Mouse (Mus musculus) right cerebral cortex, postnatal 36 days (tissue): ENCODE results near the gene Zbed5.
"Not testable (repeated sequence)": the region's sequence is repeated elsewhere in the genome, so short reads cannot be mapped to it uniquely, and the experiment has no call there.

Experiments
- DNase-seq, 2 experiments: peaks; one replicate each; pipeline ENCODE4 v3.0.0; 2022; ENCODE audit warnings: low spot score in 2 of 2, mixed read lengths in 1 of 2

Gene Zbed5

DNA sequence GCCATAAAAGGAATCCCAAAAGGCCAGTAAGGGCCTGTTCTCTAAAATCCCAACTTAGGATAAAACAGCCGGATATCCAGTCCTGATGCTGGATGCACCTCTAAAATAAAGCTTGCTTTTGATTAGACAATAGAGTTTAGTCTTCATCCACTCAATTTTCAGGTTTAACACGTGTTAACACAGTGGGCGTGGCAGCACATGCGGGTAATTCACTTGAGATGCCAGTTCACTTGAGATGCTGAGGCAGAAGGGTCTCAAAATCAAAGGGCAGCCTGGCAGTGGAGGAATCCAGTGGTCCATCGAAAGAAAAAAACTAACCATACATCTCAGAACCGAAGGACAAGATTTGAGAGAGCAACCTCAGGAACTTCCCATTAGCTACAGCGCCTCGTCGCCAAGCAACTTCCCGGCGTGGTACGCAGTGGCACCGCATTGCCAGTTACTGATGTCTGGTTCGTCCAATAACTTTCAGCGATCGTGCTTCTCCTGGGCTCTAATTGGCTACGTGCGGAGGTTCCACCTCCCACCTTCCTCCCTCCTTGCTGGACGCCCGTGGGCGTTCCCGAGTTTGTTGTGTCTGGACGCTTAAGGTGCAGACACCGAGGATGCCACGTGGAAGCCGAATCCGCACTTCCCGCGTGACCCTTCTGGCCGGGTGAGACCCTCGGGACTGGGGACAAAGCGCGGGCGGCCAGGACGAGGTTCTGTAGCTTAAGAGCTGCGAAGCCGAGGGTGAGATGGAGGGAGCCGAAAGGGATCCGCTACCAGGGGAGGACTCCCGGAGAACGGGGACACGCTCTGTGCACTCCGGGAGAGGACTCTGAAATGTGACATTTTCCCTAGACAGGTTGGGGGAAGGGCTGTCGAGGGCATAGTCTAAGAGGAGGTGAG is at the start of gene Zbed5:
Gene Zbed5 (plus strand): TSS at position 526 of the 891 bp plus-strand sequence.
- DNase-seq: peak; percentile 86 to 88

GRCm38 (mm10) chr5:129846752-129847557 is 48.6 kb upstream of the Zbed5 start, which contains the start of gene Sumf2:
Sumf2 (plus strand) TSS chr5:129846986.
- peak; percentile 92 to 93 for DNase-seq

GRCm38 (mm10) chr5:129847558-129847820 is 48.0 kb upstream of the Zbed5 start:
- DNase-seq: no peak

- no peak for DNase-seq
Observed at GRCm38 (mm10) chr5:129855163-129855562, 40.4 kb upstream of the Zbed5 start.

DNA sequence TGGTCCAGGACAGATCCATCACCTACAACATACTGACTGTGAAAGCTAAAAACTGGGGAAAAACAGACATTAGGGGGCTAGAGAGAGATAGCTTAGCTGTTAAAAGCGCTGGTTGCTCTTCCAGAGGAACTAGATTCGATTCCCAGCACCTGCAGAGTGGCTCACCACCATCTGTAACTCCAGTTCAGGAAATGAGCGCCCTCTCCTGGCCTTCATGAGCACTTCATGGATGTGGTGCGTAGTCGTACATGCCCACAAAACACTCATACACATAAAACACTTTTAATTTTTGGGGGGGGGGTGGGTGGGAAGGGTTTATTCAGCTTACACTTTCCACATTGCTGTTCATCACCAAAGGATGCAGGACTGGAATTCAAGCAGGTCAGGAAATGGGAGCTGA is 39.1 kb upstream of the Zbed5 start:
- DNase-seq: no peak

- DNase-seq: no peak
Observed at GRCm38 (mm10) chr5:129862325-129862724, 33.2 kb upstream of the Zbed5 start.

DNA sequence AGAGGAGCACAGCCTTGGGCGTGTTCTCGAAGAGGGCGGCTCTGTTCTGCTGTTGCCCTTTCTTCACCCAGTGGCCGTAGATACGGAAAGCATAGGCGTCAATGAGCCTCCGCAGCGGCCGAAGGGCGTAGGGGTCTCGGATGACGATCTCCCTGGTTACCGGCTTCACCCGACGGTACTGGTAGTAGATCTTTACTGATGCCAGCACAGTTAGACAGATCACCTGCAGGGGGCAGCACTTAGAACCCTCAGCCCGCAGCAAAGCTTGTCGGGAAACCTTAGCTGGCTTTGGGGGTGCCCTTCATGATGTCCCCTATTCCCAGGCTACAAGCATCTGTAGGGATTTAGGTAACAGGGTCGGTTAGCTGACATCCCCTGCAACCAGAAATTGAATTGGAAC is 31.1 kb upstream of the Zbed5 start:
- peak; percentile 26 to 32 for DNase-seq

GRCm38 (mm10) chr5:129865841-129866240 is 29.7 kb upstream of the Zbed5 start:
- no peak for DNase-seq

- no peak for DNase-seq
Observed at GRCm38 (mm10) chr5:129869238-129869995, 26.1 kb upstream of the Zbed5 start.

- DNase-seq: no peak
Observed at GRCm38 (mm10) chr5:129871238-129871637, 24.3 kb upstream of the Zbed5 start.

GRCm38 (mm10) chr5:129873942-129874341 is 21.6 kb upstream of the Zbed5 start:
- no peak for DNase-seq

- DNase-seq: no peak
Observed at GRCm38 (mm10) chr5:129875098-129875497, 20.4 kb upstream of the Zbed5 start.

DNA sequence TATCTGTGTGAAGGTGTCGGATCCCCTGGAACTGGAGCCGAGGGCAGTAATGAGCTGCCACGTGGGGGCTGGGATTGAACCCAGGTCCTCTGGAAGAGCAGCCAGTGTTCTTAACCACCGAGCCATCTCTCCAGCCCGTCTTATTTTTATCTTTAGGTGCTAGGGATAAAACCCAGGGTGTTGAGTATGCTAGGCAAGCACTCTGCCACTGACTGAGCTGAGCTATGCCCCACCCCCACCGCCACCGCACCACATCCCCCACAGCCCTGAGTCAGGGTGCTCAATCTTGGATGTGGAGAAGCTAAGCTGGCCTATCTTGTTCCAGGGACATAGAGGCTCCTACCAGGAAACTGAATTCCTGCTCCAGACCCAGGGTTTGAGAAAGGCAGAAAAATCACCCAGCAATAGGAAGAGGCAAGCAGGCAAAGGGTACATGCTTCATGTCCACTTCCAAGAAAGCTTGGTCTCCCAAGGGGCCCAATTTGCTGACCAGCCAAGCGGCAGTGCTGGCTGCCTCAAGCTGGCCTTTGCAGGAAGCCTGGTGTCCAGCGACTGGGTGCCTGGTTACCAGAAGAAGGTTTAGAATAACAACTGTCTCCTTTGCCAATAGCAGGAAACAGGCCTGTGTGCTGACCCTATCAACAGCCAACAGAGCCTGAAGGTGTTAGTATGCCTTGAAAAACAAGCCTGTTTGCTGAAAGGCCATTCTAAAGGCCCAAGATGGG is 17.6 kb upstream of the Zbed5 start:
- DNase-seq: peak in 1 of 2 experiments; percentile 23

DNA sequence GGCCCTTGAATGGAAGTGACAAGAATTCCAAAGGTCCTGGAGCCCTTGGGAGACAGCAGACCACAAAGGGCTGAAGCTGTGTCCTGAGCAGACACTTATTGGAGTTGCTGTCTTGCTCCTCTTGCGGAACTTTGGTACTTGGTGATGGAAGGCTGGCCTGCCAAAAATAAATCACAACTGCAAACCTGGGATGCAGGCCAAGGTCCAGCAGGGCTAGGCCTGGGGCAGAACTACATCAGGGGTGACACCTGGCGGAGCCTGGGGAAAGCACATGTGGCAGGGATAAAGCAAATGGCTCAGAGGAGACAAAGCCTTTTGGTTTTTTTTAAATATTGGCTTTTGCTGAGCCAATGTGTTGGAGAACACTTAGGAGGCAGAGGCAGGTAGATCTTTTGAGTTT is 16.6 kb upstream of the Zbed5 start:
- peak in 1 of 2 experiments; percentile 24 for DNase-seq

DNA sequence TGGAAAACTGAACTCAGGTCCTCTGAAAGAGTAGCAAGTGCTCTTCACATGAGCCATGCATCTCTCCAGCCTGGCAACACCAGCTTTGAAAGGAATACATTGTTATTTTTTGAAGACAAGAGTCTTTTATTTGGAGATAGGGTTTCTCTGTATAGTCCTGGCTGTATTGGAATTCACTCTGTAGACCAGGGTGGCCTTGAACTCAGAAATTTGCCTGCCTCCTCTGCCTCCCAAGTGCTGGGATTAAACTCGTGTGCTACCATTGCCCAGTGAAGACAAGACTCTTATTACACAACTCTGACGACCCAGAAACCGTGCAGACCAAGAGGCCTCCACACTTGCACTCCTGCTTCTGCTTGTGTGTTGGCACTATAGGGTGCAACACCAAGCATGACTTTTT is 15.6 kb upstream of the Zbed5 start:
- DNase-seq: no peak

GRCm38 (mm10) chr5:129886271-129886670 is 9.3 kb upstream of the Zbed5 start:
- DNase-seq: no peak

DNA sequence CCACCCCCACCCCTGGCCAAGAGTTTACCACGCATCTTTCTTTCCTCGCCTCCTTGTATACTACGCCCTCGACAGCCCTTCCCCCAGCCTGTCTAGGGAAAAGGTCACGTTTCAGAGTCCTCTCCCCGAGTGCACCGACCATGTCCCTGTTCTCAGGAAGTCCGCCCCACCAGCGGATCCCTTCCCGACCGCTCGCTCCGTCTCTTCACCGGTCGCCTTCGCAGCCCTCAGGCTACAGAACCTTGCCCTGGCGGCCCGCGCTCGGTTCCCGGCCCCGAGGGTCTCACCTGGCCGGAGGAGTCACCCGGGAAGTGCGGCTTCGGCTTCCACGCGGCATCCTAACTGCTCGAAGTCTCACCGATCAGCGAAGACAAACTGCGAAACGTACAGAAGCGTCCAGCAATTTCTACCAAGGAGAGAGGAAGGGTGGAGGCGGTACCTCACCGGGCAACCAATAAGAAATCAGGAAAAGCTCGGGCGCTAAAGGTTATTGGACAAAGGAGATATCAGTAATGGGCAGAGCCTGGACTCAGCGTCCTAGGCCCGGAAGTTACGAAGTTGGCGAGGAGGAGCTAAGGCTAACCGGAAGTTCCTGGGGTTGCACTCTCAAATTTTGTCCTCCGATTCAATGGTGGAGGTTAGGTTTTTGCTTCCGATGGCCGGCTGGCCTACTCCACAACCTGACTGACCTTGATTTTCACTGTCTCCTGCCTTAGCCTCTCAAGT is 8.4 kb upstream of the Zbed5 start, which contains the start of gene Chchd2:
Gene Chchd2 (minus strand): TSS at position 560 of the 726 bp plus-strand sequence.
- peak; percentile 91 to 96 for DNase-seq

GRCm38 (mm10) chr5:129890390-129890789 is 5.1 kb upstream of the Zbed5 start:
- DNase-seq: not testable (repeated sequence)

- no peak for DNase-seq
Observed at GRCm38 (mm10) chr5:129898449-129898848, 2.9 kb downstream of the Zbed5 start, which contains the start of gene Phkg1. Phkg1 (minus strand) TSS chr5:129898549.

DNA sequence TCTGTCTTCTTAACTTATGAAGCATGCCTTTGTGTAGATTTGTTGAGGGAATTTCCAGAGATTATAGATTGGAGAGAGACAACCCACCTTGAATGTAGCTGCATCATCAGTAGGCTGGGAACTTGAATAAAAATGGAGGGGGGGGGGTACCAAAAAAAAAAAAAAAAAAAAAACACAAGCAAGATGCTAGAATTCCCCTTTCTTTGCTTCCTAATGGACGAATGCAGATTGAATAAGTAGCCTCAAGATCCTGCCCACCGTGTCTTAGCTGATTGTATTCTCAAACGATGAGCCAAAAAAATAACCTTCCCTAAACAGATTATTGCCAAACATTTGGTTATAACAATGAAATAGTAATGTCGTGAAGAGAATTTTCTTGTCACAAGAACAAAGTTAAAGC is 12.3 kb downstream of the Zbed5 start:
- no peak for DNase-seq
